Mouse (Mus musculus) midbrain, postnatal 0 days (tissue): Measurements from ENCODE around the gene Rhot1. TPM values are rescaled to one million over a fixed set of nuclear protein-coding genes. Genes with fewer than 3 reads are reported as not detected.
"Not testable (repeated sequence)": the region's sequence is repeated elsewhere in the genome, so short reads cannot be mapped to it uniquely, and the experiment has no call there.

Source experiments
- ATAC-seq: fragments of 200-750 bp; cut with Nextera tagmentation; 2 replicates; pipeline ENCODE4 v1.8.0; 2017; ENCODE audit warnings: moderate number of reproducible peaks, mild to moderate bottlenecking, moderate TSS enrichment, moderate library complexity; ENCODE audit not compliant: low FRiP score
- DNase-seq: peaks from one replicate; pipeline ENCODE4 v3.0.0-alpha.2; 2015; ENCODE audit warnings: low spot score
- H3K27ac ChIP-seq: fragments of 300-500 bp; sonication (generic); 2 replicates; pipeline ENCODE4 v1.5.1; 2014; ENCODE audit warnings: low read depth, mild to moderate bottlenecking, low read length, mixed read lengths
- H3K27me3 ChIP-seq: fragments of 300-500 bp; sonication (generic); 2 replicates; pipeline ENCODE4 v1.6.1; 2014; ENCODE audit warnings: low read length, control low read depth, mixed read lengths; ENCODE audit not compliant: insufficient read depth
- H3K36me3 ChIP-seq: fragments of 300-500 bp; sonication (generic); 2 replicates; pipeline ENCODE4 v1.6.1; 2014; ENCODE audit warnings: low read length, control low read depth, mixed read lengths; ENCODE audit not compliant: insufficient read depth
- H3K4me1 ChIP-seq: fragments of 300-500 bp; sonication (generic); 2 replicates; pipeline ENCODE4 v1.6.1; 2014; ENCODE audit warnings: mild to moderate bottlenecking, control low read depth, antibody characterized with exemption, low read length, mixed read lengths; ENCODE audit not compliant: insufficient read depth
- H3K4me2 ChIP-seq: fragments of 300-500 bp; sonication (generic); 2 replicates; pipeline ENCODE4 v1.6.1; 2014; ENCODE audit warnings: low read depth, mild to moderate bottlenecking, low read length, mixed read lengths; ENCODE audit not compliant: poor library complexity, severe bottlenecking
- H3K4me3 ChIP-seq: fragments of 300-500 bp; sonication (generic); 2 replicates; pipeline ENCODE4 v1.5.1; 2014; ENCODE audit warnings: low read depth, mild to moderate bottlenecking, low read length, moderate library complexity
- H3K9ac ChIP-seq: fragments of 300-500 bp; sonication (generic); replicated peaks from 2 replicates; pipeline ENCODE4 v1.6.1; 2014; ENCODE audit warnings: mild to moderate bottlenecking, low read length, moderate library complexity, mixed read lengths; ENCODE audit not compliant: poor library complexity, severe bottlenecking
- H3K9me3 ChIP-seq: fragments of 300-500 bp; sonication (generic); 2 replicates; pipeline ENCODE4 v1.6.1; 2016; ENCODE audit warnings: low read length, control low read depth
- CTCF ChIP-seq: IDR thresholded peaks from 2 replicates; pipeline ENCODE4 v1.5.1; 2016; ENCODE audit warnings: antibody characterized with exemption, mild to moderate bottlenecking
- WGBS: fragments of 180-500 bp; shearing (Covaris S2); extraction: QIAGEN DNeasy Blood & Tissue Kit; methylation state at CpG from one replicate; pipeline ENCODE4 v1.1.7; 2014; 5-methylcytosine and 5-hydroxymethylcytosine counted together
- polyA plus RNA-seq: library from polyadenylated mRNA; unstranded; fragments of >200 nt; fragmentation: Nextera tagmentation; extraction: Ambion mirVana; gene quantifications from 2 replicates; pipeline ENCODE4 v1.2.1, GENCODE M21; 2015
- total RNA-seq: library from RNA; depleted of rRNA; stranded (reverse); fragments of >200 nt; gene quantifications from 2 replicates; pipeline ENCODE4 v1.2.3, GENCODE M21; 2014

Rhot1 gene
- total and polyA plus RNA-seq, 2 experiments from 2014 or later: 55.1 to 69.5 TPM

- Histone ChIP-seq H3K9me3 (no peaks in the 10 kb centered on the region), H3K9ac (no peak overlapping the region), H3K4me1 (no peaks in the 10 kb centered on the region), H3K4me2 (no peak overlapping the region), H3K27ac (no peak overlapping the region), H3K4me3 (no peak overlapping the region), H3K27me3 (no peaks in the 10 kb centered on the region), H3K36me3 (no peaks in the 10 kb centered on the region)
- TF ChIP-seq CTCF: no peak
- 78% methylated on average over 11 of the region's 11 CpGs for WGBS
- DNase-seq (no peak), ATAC-seq (no peak)
Measured at GRCm38 (mm10) chr11:80176911-80177895, 31.6 kb upstream of the Rhot1 start.

- Histone ChIP-seq H3K36me3 (no peaks in the 10 kb centered on the region), H3K27me3 (no peaks in the 10 kb centered on the region), H3K9ac (no peak overlapping the region), H3K27ac (no peak overlapping the region), H3K4me3 (no peak overlapping the region), H3K9me3 (no peaks in the 10 kb centered on the region), H3K4me1 (no peaks in the 10 kb centered on the region), H3K4me2 (no peak overlapping the region)
- ATAC-seq (no peak), DNase-seq (no peak)
- 80% methylated on average over 8 of the region's 8 CpGs for WGBS
- no peak for TF ChIP-seq CTCF
Measured at GRCm38 (mm10) chr11:80178316-80178715, 30.5 kb upstream of the Rhot1 start.

GRCm38 (mm10) chr11:80181021-80181749, 27.6 kb upstream of the Rhot1 start:
- Histone ChIP-seq H3K9ac (no peak overlapping the region), H3K36me3 (no peaks in the 10 kb centered on the region), H3K4me2 (no peak overlapping the region), H3K27me3 (no peaks in the 10 kb centered on the region), H3K4me3 (no peak overlapping the region), H3K9me3 (no peaks in the 10 kb centered on the region), H3K4me1 (no peaks in the 10 kb centered on the region), H3K27ac (no peak overlapping the region)
- no peak for ATAC-seq
- TF ChIP-seq CTCF: 0 out of 2 replicates have a peak, but pooled peaks have one; percentile 2
- no peak for DNase-seq
- WGBS: 75% methylated on average over 5 of the region's 5 CpGs

GRCm38 (mm10) chr11:80183054-80183704, 25.6 kb upstream of the Rhot1 start:
- peak; percentile 44 for TF ChIP-seq CTCF

GRCm38 (mm10) chr11:80183705-80184255, 25.0 kb upstream of the Rhot1 start, which contains the start of gene Rnf135:
TSS of gene Rnf135 (plus strand) at chr11:80183851.
- Histone ChIP-seq H3K4me3 (peak within 1 kb of the TSS; percentile 40), H3K4me2 (peak within 1 kb of the TSS; percentile 52), H3K9ac (peak within 1 kb of the TSS; percentile 45), H3K27me3 (no peaks in the 10 kb centered on the region), H3K9me3 (no peaks in the 10 kb centered on the region), H3K36me3 (no peaks in the 10 kb centered on the region), H3K4me1 (no peaks in the 10 kb centered on the region), H3K27ac (0 out of 2 replicates have a peak within 1 kb of the TSS, but pooled peaks have one; percentile 27)
- ATAC-seq: peak; percentile 62; the same call in 1 of the 2 replicates
- 1% methylated on average over 33 of the region's 33 CpGs for WGBS
- DNase-seq: peak; percentile 89
- TF ChIP-seq CTCF: no peak

More at GRCm38 (mm10) chr11:80183054-80183704, 25.6 kb upstream of the Rhot1 start:
- not testable (repeated sequence) for ATAC-seq, H3K9me3 ChIP-seq, H3K27ac ChIP-seq, H3K4me1 ChIP-seq, DNase-seq, H3K27me3 ChIP-seq, H3K36me3 ChIP-seq
- Histone ChIP-seq H3K9ac (peak overlapping the region; percentile 45), H3K4me3 (peak overlapping the region; percentile 40), H3K4me2 (peak overlapping the region; percentile 52)
- 47% methylated on average over 12 of the region's 12 CpGs for WGBS
